Mouse (Mus musculus) neural tube, embryonic 13.5 days (tissue): ENCODE results near the gene Clec2d. TPM values are rescaled to one million over a fixed set of nuclear protein-coding genes. Genes with fewer than 3 reads are reported as not detected.

Experiments used
- ATAC-seq: fragments of 200-750 bp; cut with Nextera tagmentation; 2 replicates; pipeline ENCODE4 v1.8.0; 2017; ENCODE audit warnings: low read depth, mild to moderate bottlenecking, moderate TSS enrichment, moderate library complexity
- H3K27ac ChIP-seq: fragments of 300-500 bp; sonication (generic); replicated peaks from 2 replicates; pipeline ENCODE4 v1.5.1; 2015; ENCODE audit warnings: moderate library complexity, mild to moderate bottlenecking, inconsistent platforms
- H3K27me3 ChIP-seq: fragments of 300-500 bp; sonication (generic); 2 replicates; pipeline ENCODE4 v1.6.1; 2015; ENCODE audit warnings: mild to moderate bottlenecking, inconsistent platforms
- H3K36me3 ChIP-seq: fragments of 300-500 bp; sonication (generic); 2 replicates; pipeline ENCODE4 v1.6.1; 2015; ENCODE audit warnings: mild to moderate bottlenecking, inconsistent platforms
- H3K4me1 ChIP-seq: fragments of 300-500 bp; sonication (generic); replicated peaks from 2 replicates; pipeline ENCODE4 v1.6.1; 2015; ENCODE audit warnings: inconsistent platforms
- H3K4me2 ChIP-seq: fragments of 300-500 bp; sonication (generic); 2 replicates; pipeline ENCODE4 v1.6.1; 2015; ENCODE audit warnings: inconsistent platforms, mild to moderate bottlenecking, moderate library complexity
- H3K4me3 ChIP-seq: fragments of 300-500 bp; sonication (generic); 2 replicates; pipeline ENCODE4 v1.5.1; 2015; ENCODE audit warnings: mild to moderate bottlenecking, inconsistent platforms
- H3K9ac ChIP-seq: fragments of 300-500 bp; sonication (generic); 2 replicates; pipeline ENCODE4 v1.6.1; 2015; ENCODE audit warnings: moderate library complexity, mild to moderate bottlenecking, inconsistent platforms
- H3K9me3 ChIP-seq: fragments of 300-500 bp; sonication (generic); 2 replicates; pipeline ENCODE4 v1.6.1; 2016; ENCODE audit warnings: inconsistent platforms
- WGBS: fragments of 180-500 bp; shearing (Covaris S2); methylation state at CpG from one replicate; pipeline ENCODE4 v1.1.7; 2015; 5-methylcytosine and 5-hydroxymethylcytosine counted together
- polyA plus RNA-seq: library from polyadenylated mRNA; unstranded; fragments of >200 nt; fragmentation: Nextera tagmentation; extraction: Ambion mirVana; gene quantifications from 2 replicates; pipeline ENCODE4 v1.2.1, GENCODE M21; 2015

The Clec2d gene
- polyA plus RNA-seq, 1 experiment from 2014 or later, result not detected

DNA sequence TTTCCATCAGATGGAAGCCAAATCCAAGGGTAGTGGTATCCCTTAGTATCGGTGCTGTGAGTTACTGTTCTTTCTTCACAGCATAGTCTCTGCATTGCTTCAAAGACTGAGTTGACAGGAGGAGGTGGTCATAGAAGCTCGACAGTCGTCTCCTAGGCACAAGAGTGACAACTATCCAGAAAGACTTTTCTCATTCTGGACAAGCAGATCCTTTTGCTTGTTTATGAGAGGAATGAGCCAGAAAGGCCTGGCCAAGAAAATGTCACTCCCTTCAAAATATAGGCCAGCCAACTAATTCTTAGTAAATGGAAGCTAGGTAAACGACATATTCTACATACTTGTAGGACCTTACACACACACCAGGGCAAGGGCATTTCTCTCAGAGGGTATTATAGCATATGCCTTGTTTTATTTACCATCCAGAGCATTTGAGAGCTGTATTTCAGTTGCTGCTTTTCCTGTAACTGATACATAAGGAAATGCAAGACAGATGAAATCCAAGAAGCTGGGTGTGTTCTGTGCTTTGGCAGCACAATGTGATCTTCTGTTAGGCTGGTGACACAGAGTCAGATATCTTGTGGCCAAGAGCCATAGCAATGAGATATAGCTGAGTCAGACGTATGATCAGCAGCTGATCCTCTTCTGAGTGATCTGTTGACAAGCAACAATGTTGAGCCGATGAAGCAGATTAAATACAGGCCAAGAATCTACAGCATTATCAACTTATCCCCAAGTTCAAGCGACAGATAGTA lies 35.6 kb downstream of the Clec2d start:
- no peaks in the 10 kb centered on the region for H3K27me3 ChIP-seq
- H3K36me3 ChIP-seq, result no peaks in the 10 kb centered on the region
- H3K9ac ChIP-seq, result no peak overlapping the region
- 85% methylated on average over 7 of the region's 7 CpGs for WGBS
- H3K4me3 ChIP-seq, result no peak overlapping the region
- H3K4me2 ChIP-seq, result no peak overlapping the region
- no peak overlapping the region for H3K27ac ChIP-seq
- ATAC-seq, result no peak
- H3K9me3 ChIP-seq, result no peaks in the 10 kb centered on the region
- H3K4me1 ChIP-seq, result no peaks in the 10 kb centered on the region

DNA sequence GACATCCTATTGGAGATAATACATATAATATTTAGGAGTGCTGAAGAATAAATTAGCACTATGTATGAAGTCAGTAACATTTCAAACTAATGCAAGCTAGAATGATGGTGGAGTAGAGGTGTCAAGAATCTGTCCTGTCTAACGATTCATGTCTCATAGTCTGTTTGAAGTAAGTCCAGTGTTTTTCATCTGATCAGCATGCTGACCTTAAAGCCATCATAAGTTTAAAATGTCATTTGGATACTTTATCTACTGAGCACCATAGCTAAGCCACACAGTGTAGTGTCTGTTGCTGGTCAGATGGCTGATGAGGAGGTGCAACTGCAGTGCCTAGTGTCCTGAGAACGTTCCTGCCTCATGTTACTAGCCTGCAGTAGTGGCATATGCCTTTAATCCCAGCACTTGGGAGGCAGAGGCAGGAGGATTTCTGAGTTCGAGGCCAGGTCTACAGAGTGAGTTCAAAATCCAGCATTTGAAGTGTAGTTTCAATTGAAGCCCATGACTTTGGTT lies 36.4 kb downstream of the Clec2d start:
- 81% methylated on average over 3 of the region's 3 CpGs for WGBS
- no peak overlapping the region for H3K9ac ChIP-seq
- no peaks in the 10 kb centered on the region for H3K36me3 ChIP-seq
- H3K27me3 ChIP-seq, result no peaks in the 10 kb centered on the region
- no peaks in the 10 kb centered on the region for H3K9me3 ChIP-seq
- no peak overlapping the region for H3K27ac ChIP-seq
- no peak overlapping the region for H3K4me2 ChIP-seq
- no peak for ATAC-seq
- no peak overlapping the region for H3K4me3 ChIP-seq
- no peaks in the 10 kb centered on the region for H3K4me1 ChIP-seq

DNA sequence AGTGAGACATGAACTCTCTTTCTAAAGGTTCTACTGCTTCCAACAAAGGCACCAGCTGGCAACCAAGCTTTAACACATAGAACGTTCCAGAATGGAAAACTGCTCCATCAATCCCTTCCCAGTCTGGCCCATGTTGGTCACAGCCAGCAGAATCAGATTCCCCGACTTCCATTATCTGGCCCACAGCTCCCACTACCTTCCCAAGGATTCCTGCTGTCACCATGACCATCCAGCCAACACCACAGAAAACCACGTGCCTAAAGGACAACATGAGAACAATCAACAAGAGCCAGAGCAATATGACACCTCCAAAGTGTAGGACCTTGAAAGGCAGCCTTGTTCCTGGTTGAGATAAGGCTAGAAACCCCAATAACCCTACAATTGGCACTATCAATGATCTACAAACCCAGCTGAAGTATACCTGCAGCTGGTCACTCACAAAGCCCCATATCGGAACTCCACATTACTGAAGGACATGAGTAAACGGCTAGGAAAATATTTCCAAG lies 37.8 kb downstream of the Clec2d start:
- 88% methylated on average over 5 of the region's 5 CpGs for WGBS
- H3K4me3 ChIP-seq, result no peak overlapping the region
- no peaks in the 10 kb centered on the region for H3K27me3 ChIP-seq
- no peaks in the 10 kb centered on the region for H3K4me1 ChIP-seq
- ATAC-seq, result no peak
- no peak overlapping the region for H3K27ac ChIP-seq
- no peaks in the 10 kb centered on the region for H3K9me3 ChIP-seq
- no peak overlapping the region for H3K4me2 ChIP-seq
- no peak overlapping the region for H3K9ac ChIP-seq
- no peaks in the 10 kb centered on the region for H3K36me3 ChIP-seq

DNA sequence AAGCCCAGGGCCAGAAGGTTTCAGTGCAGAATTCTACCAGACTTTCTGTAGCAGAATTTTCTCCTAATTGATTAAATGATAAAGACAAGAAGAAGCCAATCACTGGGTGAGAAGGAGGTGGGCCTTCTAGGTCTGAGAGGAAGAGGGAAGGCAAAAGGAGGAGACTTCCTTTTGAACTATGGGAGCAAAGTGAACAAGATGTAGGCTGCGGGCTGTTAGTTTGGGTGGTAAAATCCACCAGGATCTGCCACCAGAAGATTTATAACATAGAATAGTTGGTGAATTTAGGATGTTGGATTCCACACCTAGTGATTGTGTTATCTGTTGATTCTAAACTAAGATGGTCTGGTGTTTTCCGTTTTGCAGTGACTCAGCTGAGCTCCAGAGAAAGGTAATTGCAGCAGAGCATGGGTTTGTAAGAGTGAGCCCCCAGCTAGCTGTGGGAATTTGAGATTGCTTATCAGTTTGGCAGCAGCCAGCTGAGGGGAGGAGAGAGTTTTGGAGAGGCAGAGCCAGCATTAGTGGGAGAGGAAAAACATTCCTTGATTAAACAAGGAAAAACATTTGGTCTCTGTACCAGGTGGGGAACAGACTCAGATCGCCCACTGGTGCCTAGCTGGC lies 39.6 kb downstream of the Clec2d start:
- 87% methylated on average over 3 of the region's 3 CpGs for WGBS
- H3K9ac ChIP-seq, result no peak overlapping the region
- H3K4me3 ChIP-seq, result no peak overlapping the region
- H3K27me3 ChIP-seq, result no peaks in the 10 kb centered on the region
- no peak overlapping the region for H3K4me2 ChIP-seq
- no peaks in the 10 kb centered on the region for H3K9me3 ChIP-seq
- no peaks in the 10 kb centered on the region for H3K4me1 ChIP-seq
- H3K27ac ChIP-seq, result no peak overlapping the region
- no peak for ATAC-seq
- H3K36me3 ChIP-seq, result no peaks in the 10 kb centered on the region

DNA sequence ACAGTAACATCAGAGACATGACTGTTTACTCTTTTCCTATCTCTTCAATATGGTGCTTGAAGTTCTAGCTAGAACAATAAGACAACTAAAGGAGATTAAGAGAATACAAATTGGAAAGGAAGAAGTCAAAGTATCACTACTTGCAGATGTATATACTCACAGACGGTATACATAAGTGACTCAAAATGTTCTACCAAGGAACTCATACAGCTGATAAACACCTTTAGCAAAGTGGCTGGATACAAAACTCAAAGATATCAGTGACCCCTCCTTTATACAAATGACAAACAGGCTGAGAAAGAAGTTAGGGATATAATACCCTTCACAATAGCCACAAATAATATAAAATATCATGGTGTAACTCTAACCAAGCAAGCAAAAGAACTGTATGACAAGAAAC lies 40.6 kb downstream of the Clec2d start:
- H3K27ac ChIP-seq, result no peak overlapping the region
- no peaks in the 10 kb centered on the region for H3K4me1 ChIP-seq
- ATAC-seq, result no peak
- no peaks in the 10 kb centered on the region for H3K36me3 ChIP-seq
- H3K4me2 ChIP-seq, result no peak overlapping the region
- no peak overlapping the region for H3K4me3 ChIP-seq
- no peaks in the 10 kb centered on the region for H3K9me3 ChIP-seq
- H3K9ac ChIP-seq, result no peak overlapping the region
- no peaks in the 10 kb centered on the region for H3K27me3 ChIP-seq
- WGBS, result 95% methylated on average over 1 of the region's 1 CpGs

DNA sequence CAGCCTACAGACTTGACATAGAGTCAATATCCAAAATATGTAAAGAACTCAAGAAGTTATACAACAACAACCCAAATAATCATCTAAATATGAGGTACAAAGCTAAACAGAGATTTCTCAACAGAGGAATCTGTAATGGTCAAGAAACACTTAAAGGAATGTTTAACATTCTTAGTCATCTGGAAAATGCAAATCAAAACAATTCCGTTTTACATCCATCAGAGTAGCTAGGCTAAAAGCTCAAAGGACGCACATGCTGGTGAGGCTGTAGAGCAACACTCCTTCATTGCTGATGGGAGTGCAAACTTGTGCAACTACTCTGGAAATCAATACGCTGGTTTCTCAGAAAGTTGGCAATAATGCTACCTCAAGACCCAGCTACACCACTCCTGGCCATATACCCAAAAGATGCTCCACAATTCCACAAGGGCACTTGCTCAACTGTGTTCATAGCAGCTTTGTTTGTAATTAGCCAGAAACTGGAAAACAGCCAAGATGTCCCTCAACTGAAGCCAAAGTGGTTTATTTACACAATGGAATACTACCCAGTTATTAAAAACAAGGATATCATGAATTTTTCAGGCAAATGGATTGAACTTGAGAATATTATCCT lies 41.9 kb downstream of the Clec2d start:
- ATAC-seq, result no peak
- 92% methylated on average over 3 of the region's 3 CpGs for WGBS
- no peaks in the 10 kb centered on the region for H3K27me3 ChIP-seq
- H3K4me3 ChIP-seq, result no peak overlapping the region
- H3K36me3 ChIP-seq, result no peaks in the 10 kb centered on the region
- H3K27ac ChIP-seq, result no peak overlapping the region
- H3K9me3 ChIP-seq, result no peaks in the 10 kb centered on the region
- no peak overlapping the region for H3K9ac ChIP-seq
- H3K4me2 ChIP-seq, result no peak overlapping the region
- no peaks in the 10 kb centered on the region for H3K4me1 ChIP-seq

DNA sequence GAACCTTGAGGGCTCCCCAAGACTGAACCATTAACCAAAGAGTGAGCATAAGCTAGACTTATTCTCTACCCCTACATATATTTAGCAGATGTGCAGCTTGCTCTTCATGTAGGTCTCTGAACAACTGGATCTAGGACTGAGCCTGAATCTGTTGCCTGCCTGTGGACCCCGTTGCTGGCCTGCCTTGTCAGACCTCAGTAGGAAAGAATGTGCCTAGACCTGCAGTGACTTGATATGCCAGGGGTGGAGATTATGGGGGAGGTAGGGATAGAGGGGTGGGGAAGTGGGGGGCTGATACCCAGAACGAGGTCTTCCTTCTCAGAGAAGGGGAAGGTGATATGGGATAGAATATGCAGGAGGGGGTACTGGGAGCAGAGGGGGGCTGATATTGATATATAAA lies 43.2 kb downstream of the Clec2d start:
- no peak overlapping the region for H3K4me3 ChIP-seq
- 76% methylated on average over 2 of the region's 2 CpGs for WGBS
- no peak overlapping the region for H3K4me2 ChIP-seq
- no peak for ATAC-seq
- H3K27ac ChIP-seq, result no peak overlapping the region
- H3K9me3 ChIP-seq, result no peaks in the 10 kb centered on the region
- no peaks in the 10 kb centered on the region for H3K4me1 ChIP-seq
- H3K36me3 ChIP-seq, result no peaks in the 10 kb centered on the region
- no peak overlapping the region for H3K9ac ChIP-seq
- H3K27me3 ChIP-seq, result no peaks in the 10 kb centered on the region

DNA sequence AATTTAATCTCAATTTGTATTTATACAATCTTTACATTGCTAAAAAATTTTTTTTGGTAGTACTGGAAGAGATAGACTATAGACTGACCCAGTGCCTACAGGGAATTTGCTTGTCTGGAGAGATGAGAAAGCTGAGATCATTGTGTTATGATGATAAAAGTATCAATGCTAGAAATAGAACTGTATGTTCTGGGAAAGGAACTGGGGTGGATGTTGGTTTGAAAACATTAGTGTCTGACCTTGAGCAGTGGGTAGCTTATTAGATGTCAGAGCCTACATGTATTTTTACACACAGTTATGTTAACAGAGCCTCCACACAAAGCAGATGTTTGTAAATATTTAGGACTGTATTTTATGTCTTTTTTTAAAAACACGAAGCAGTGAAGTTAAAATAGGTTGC lies 43.7 kb downstream of the Clec2d start:
- WGBS, result 82% methylated on average over 1 of the region's 1 CpGs
- ATAC-seq, result no peak
- no peaks in the 10 kb centered on the region for H3K9me3 ChIP-seq

DNA sequence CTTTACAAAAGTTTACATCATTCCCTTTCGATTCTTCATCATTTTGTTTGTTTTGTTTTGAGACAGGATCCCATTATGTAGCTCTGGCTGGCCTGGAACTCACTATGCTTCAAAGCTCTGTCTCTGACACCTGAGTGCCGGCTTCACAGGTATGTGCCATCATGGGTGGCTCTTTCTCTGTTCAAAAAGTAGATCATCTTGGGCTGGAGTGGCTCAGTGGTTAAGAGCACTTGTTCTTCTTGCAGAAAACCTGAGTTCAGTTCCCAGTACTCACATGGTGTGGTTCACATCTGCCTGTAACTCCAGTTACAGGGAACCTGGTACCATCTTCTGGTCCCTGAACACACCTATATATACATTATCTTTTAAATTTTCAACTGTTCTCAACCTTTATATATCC lies 44.7 kb downstream of the Clec2d start:
- Histone ChIP-seq H3K36me3 (no peaks in the 10 kb centered on the region), H3K4me2 (no peak overlapping the region), H3K27ac (no peak overlapping the region), H3K9me3 (no peaks in the 10 kb centered on the region), H3K9ac (no peak overlapping the region), H3K27me3 (no peaks in the 10 kb centered on the region), H3K4me1 (no peaks in the 10 kb centered on the region; the same call in 1 of the 2 replicates), H3K4me3 (no peak overlapping the region)
- no peak for ATAC-seq
- 76% methylated on average over 2 of the region's 2 CpGs for WGBS

More for the DNA sequence above, 43.7 kb downstream of the Clec2d start:
- no peak overlapping the region for H3K4me3 ChIP-seq
- no peaks in the 10 kb centered on the region for H3K4me1 ChIP-seq
- no peaks in the 10 kb centered on the region for H3K36me3 ChIP-seq
- no peak overlapping the region for H3K4me2 ChIP-seq
- no peak overlapping the region for H3K27ac ChIP-seq
- no peak overlapping the region for H3K9ac ChIP-seq
- H3K27me3 ChIP-seq, result no peaks in the 10 kb centered on the region

DNA sequence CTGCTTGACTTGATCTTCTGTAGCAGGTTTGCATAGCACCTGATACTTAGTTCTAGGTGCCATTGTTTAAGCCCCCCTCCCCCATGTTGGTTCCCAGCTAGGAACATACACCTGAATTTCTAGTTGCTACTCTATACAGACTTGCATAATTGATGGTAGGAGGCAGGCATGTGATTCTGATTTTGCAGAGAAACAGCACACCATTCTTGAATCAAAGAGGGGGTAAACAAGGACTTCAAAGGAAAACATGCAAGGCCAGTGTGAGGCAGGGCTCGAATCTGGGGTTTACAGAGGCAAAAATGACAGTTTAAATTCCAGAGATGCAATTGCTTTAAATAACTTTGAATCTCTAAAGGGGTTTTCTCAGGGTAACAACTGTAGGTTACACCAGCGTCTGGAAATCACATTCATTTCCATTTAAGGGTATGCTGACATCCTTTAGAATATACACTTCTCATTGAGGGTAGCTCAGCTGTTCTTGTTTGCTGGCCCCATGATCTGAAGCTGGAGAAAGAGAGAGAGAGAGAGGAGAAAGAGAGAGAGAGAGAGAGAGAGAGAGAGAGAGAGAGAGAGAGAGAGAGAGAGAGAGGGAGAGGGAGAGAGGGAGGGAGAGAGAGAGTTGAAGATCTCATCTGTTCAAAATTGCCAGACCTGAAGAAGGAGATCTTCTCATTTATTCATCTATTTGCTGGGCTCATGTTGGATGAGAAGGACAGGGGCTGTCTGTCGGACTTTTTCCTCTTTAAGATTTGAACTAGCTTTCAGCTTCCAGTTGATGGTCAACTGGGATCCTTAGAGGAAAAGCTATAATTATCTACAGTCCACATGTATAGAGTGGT lies 48.7 kb downstream of the Clec2d start:
- Histone ChIP-seq H3K36me3 (no peaks in the 10 kb centered on the region), H3K9ac (no peak overlapping the region), H3K27ac (peak overlapping the region; percentile 23; the same call in 1 of the 2 replicates), H3K4me2 (no peak overlapping the region), H3K27me3 (no peaks in the 10 kb centered on the region), H3K4me3 (no peak overlapping the region), H3K4me1 (no peaks in the 10 kb centered on the region; the same call in 1 of the 2 replicates), H3K9me3 (no peaks in the 10 kb centered on the region)
- 57% methylated on average over 3 of the region's 3 CpGs for WGBS
- ATAC-seq, result no peak

DNA sequence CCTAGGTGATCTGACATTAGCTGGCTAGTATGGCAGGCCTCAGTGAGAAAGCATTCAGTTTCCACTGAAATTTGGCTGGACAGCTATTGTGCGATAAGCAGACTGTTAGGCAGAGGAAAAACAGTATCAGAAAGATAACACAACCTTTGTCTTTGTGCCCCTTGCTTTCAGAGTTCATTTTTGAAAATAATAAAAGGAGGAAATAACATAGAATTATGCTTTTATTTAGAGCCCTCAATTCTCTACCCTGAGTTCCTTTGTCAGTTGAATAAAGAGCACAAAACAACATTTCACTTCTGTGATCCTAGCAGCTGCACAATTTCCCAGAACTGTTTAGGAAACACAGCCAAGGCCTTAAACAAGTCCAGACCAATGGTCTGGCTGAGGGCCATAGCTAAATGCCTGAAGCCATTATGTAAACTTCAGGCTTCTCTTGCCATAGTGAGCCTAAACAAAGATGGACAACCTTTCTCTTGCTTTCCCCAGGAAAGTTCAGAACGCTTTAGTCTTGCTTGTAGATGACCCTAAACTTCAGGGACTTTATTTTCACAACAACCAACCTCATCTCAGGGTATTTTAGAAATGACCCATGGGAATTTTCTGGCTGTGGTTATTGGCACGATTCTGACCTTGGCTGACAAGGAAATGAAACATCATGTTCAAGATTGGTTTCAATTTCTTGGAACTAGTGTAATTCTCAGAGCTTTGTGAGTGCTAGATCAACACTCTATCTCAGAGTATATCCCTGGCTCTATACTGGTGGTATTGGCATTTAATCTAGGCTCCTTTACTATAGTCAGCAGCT lies 49.6 kb downstream of the Clec2d start:
- no peaks in the 10 kb centered on the region for H3K9me3 ChIP-seq
- 73% methylated on average over 3 of the region's 3 CpGs for WGBS
- H3K27me3 ChIP-seq, result no peaks in the 10 kb centered on the region
- no peaks in the 10 kb centered on the region for H3K36me3 ChIP-seq
- no peak overlapping the region for H3K9ac ChIP-seq
- H3K4me3 ChIP-seq, result no peak overlapping the region
- H3K4me1 ChIP-seq, result no peaks in the 10 kb centered on the region; the same call in 1 of the 2 replicates
- peak overlapping the region; percentile 23; the same call in 1 of the 2 replicates for H3K27ac ChIP-seq
- no peak for ATAC-seq
- H3K4me2 ChIP-seq, result no peak overlapping the region
